Mouse (Mus musculus) MEL (cell line): ENCODE data around the gene Lamc3. TPM values are rescaled to one million over a fixed set of nuclear protein-coding genes. Genes with fewer than 3 reads are reported as not detected.

Source experiments
- DNase-seq: peaks from one replicate; pipeline ENCODE4 v3.0.0; 2011; ENCODE audit warnings: low read depth, low spot score
- H3K27ac ChIP-seq: 2 replicates; pipeline ENCODE4 v1.5.1; 2012; ENCODE audit warnings: low read depth, mild to moderate bottlenecking, control low read depth, low read length, moderate library complexity; ENCODE audit not compliant: control insufficient read depth
- H3K27me3 ChIP-seq, 2 experiments: fragments of 150-350 bp in 1 of 2; sonication (generic) in 1 of 2; 2 replicates each; pipeline ENCODE4 v1.6.1; 2012; ENCODE audit warnings: low read length in 2 of 2, mild to moderate bottlenecking in 2 of 2, improper control_type of control experiment in 1 of 2, moderate library complexity in 1 of 2; ENCODE audit not compliant: insufficient read depth in 2 of 2, control insufficient read depth in 1 of 2
- H3K36me3 ChIP-seq, 2 experiments: 2 replicates each; pipeline ENCODE4 v1.6.1; 2012 to 2014; ENCODE audit warnings: low read length in 2 of 2, improper control_type of control experiment in 1 of 2, inconsistent platforms in 1 of 2, mild to moderate bottlenecking in 1 of 2; ENCODE audit not compliant: insufficient read depth in 2 of 2, control insufficient read depth in 1 of 2
- H3K4me1 ChIP-seq, 2 experiments: fragments of 150-350 bp in 1 of 2; sonication (generic) in 1 of 2; 2 replicates each; pipeline ENCODE4 v1.6.1; 2012; ENCODE audit warnings: low read length in 2 of 2, improper control_type of control experiment in 1 of 2, mild to moderate bottlenecking in 1 of 2; ENCODE audit not compliant: insufficient read depth in 2 of 2, control insufficient read depth in 1 of 2
- H3K4me3 ChIP-seq, 2 experiments: fragments of 150-350 bp in 1 of 2; sonication (generic) in 1 of 2; 2 replicates each; pipeline ENCODE4 v1.5.1; 2012; ENCODE audit warnings: low read depth in 2 of 2, low read length in 2 of 2, mild to moderate bottlenecking in 2 of 2, moderate library complexity in 2 of 2, control low read depth in 1 of 2, improper control_type of control experiment in 1 of 2; ENCODE audit not compliant: control insufficient read depth in 1 of 2, insufficient read depth in 1 of 2
- H3K79me2 ChIP-seq: 2 replicates; pipeline ENCODE4 v1.6.1; 2012; ENCODE audit warnings: mild to moderate bottlenecking, low read length, moderate library complexity; ENCODE audit not compliant: control insufficient read depth, poor library complexity, insufficient read depth
- H3K9ac ChIP-seq: 2 replicates; pipeline ENCODE4 v1.6.1; 2012; ENCODE audit warnings: low read depth, mild to moderate bottlenecking, control low read depth, low read length, moderate library complexity; ENCODE audit not compliant: control insufficient read depth, poor library complexity, severe bottlenecking
- H3K9me3 ChIP-seq: fragments of 150-350 bp; sonication (generic); replicated peaks from 2 replicates; pipeline ENCODE4 v1.6.1; 2012; ENCODE audit warnings: mild to moderate bottlenecking, low read length, improper control_type of control experiment, moderate library complexity; ENCODE audit not compliant: insufficient read depth
- CTCF ChIP-seq, 3 experiments: IDR thresholded peaks in 2 of 3; conservative IDR thresholded peaks in 1 of 3; 2 replicates each; pipeline ENCODE4 v1.5.1; 2011 to 2012; ENCODE audit warnings: low read length in 3 of 3, low read depth in 2 of 3, mild to moderate bottlenecking in 2 of 3, improper control_type of control experiment in 1 of 3, inconsistent platforms in 1 of 3, mixed read lengths in 1 of 3, moderate library complexity in 1 of 3; ENCODE audit not compliant: control insufficient read depth in 1 of 3, insufficient read depth in 1 of 3, poor library complexity in 1 of 3, severe bottlenecking in 1 of 3
- E2F4 ChIP-seq: IDR thresholded peaks from 2 replicates; pipeline ENCODE4 v1.6.1; 2011; ENCODE audit warnings: low read depth, low read length, improper control_type of control experiment, borderline replicate concordance
- EP300 ChIP-seq, 2 experiments: IDR thresholded peaks; 2 replicates each; pipeline ENCODE4 v1.6.1; 2011; ENCODE audit warnings: improper control_type of control experiment in 2 of 2, low read length in 2 of 2, low read depth in 1 of 2, mild to moderate bottlenecking in 1 of 2
- ETS1 ChIP-seq: IDR thresholded peaks from 2 replicates; pipeline ENCODE4 v1.6.1; 2012; ENCODE audit warnings: low read depth, mild to moderate bottlenecking, inconsistent platforms, low read length, improper control_type of control experiment, moderate library complexity
- GABPA ChIP-seq: IDR thresholded peaks from 2 replicates; pipeline ENCODE4 v1.6.1; 2012; ENCODE audit warnings: low read depth, mild to moderate bottlenecking, inconsistent platforms, low read length, improper control_type of control experiment, moderate library complexity
- GATA1 ChIP-seq: IDR thresholded peaks from 2 replicates; pipeline ENCODE4 v1.6.1; 2011; ENCODE audit warnings: low read depth, low read length, improper control_type of control experiment
- HCFC1 ChIP-seq: IDR thresholded peaks from 2 replicates; pipeline ENCODE4 v1.6.1; 2012; ENCODE audit warnings: low read depth, mild to moderate bottlenecking, inconsistent platforms, low read length, improper control_type of control experiment, moderate library complexity
- MAX ChIP-seq: IDR thresholded peaks from 2 replicates; pipeline ENCODE4 v1.6.1; 2011; ENCODE audit warnings: low read length, improper control_type of control experiment
- MAZ ChIP-seq: IDR thresholded peaks from 2 replicates; pipeline ENCODE4 v1.6.1; 2012; ENCODE audit warnings: low read depth, mild to moderate bottlenecking, inconsistent platforms, low read length, improper control_type of control experiment
- MXI1 ChIP-seq: IDR thresholded peaks from 2 replicates; pipeline ENCODE4 v1.6.1; 2011; ENCODE audit warnings: mild to moderate bottlenecking, low read depth, low read length, improper control_type of control experiment
- MYB ChIP-seq: IDR thresholded peaks from 2 replicates; pipeline ENCODE4 v1.6.1; 2011; ENCODE audit warnings: mild to moderate bottlenecking, low read depth, low read length, improper control_type of control experiment
- MYC ChIP-seq: IDR thresholded peaks from 2 replicates; pipeline ENCODE4 v1.6.1; 2011; ENCODE audit warnings: low read depth, mild to moderate bottlenecking, low read length, improper control_type of control experiment, moderate library complexity
- NELFE ChIP-seq: IDR thresholded peaks from 2 replicates; pipeline ENCODE4 v1.6.1; 2011; ENCODE audit warnings: low read depth, low read length, improper control_type of control experiment
- NRF1 ChIP-seq: IDR thresholded peaks from 2 replicates; pipeline ENCODE4 v1.6.1; 2014; ENCODE audit warnings: low read depth, mild to moderate bottlenecking, inconsistent platforms, low read length, improper control_type of control experiment, moderate library complexity; ENCODE audit not compliant: poor library complexity, insufficient read depth, severe bottlenecking
- POLR2A ChIP-seq, 2 experiments: IDR thresholded peaks; 2 replicates each; pipeline ENCODE4 v1.6.1; 2011 to 2012; ENCODE audit warnings: low read length in 2 of 2, mild to moderate bottlenecking in 2 of 2, control low read depth in 1 of 2, improper control_type of control experiment in 1 of 2, low read depth in 1 of 2, moderate library complexity in 1 of 2; ENCODE audit not compliant: control insufficient read depth in 1 of 2, insufficient read depth in 1 of 2, poor library complexity in 1 of 2
- SIN3A ChIP-seq: IDR thresholded peaks from 2 replicates; pipeline ENCODE4 v1.6.1; 2012; ENCODE audit warnings: low read length, improper control_type of control experiment, inconsistent platforms
- TAL1 ChIP-seq: IDR thresholded peaks from 2 replicates; pipeline ENCODE4 v1.6.1; 2012; ENCODE audit warnings: mild to moderate bottlenecking, inconsistent platforms, low read length, moderate library complexity, mixed read lengths
- ZMIZ1 ChIP-seq: IDR thresholded peaks from 2 replicates; pipeline ENCODE4 v1.6.1; 2012; ENCODE audit warnings: low read depth, mild to moderate bottlenecking, inconsistent platforms, low read length, improper control_type of control experiment, moderate library complexity
- ZNF384 ChIP-seq: IDR thresholded peaks from 2 replicates; pipeline ENCODE4 v1.6.1; 2012; ENCODE audit warnings: low read depth, mild to moderate bottlenecking, inconsistent platforms, low read length, improper control_type of control experiment
- polyA plus RNA-seq, 2 experiments: library from polyadenylated mRNA; stranded (reverse) in 1 of 2; unstranded in 1 of 2; fragments of >175 nt in 1 of 2; fragments of >200 nt in 1 of 2; gene quantifications; 2 replicates each; pipeline versions ENCODE4 v1.2.1 to v1.2.4; 2012; ENCODE audit warnings: low replicate concordance in 2 of 2, low read depth in 1 of 2; ENCODE audit not compliant: insufficient read length in 2 of 2, insufficient read depth in 1 of 2, missing spikeins in 1 of 2
- total RNA-seq: library from RNA; depleted of rRNA; stranded (reverse); fragments of 300-350 nt; gene quantifications from 2 replicates; pipeline ENCODE4 v1.2.3, GENCODE M21; 2012

The Lamc3 gene
- total and polyA plus RNA-seq, 3 experiments, result not detected

DNA sequence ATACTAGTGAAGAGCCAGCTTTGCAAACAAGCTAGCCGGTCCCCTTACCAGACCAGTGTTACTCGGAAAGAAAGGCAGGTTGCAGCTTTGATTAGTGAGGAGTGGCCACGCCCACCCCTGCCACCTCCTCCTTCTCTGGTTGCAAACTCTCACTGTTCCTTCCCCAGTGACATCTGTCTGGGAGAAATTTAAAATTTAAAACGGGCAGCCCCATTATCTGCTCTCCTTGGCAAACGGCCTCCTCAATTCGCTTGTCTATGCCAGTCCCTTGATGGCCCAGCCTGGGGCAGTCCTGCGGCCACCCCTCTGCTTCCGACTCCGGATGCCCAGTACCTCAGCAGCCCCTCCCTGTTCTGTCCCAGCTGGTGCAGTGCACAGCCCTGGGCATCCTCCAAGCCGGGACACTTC is 42.4 kb upstream of the Lamc3 start:
- no peak for TF ChIP-seq HCFC1
- no peak for TF ChIP-seq POLR2A (IDR thresholded peaks at IDR 0.05; ENCODE audit: control insufficient read depth in 1 of 2, insufficient read depth in 1 of 2, low read depth in 1 of 2, low read length in 2 of 2, poor library complexity in 1 of 2)
- TF ChIP-seq ZNF384, result no peak
- no peaks in the 10 kb centered on the region for H3K9me3 ChIP-seq
- no peaks in the 10 kb centered on the region; a peak in 1 of 4 replicates for H3K27me3 ChIP-seq
- no peak for DNase-seq
- no peak overlapping the region for H3K9ac ChIP-seq
- no peaks in the 10 kb centered on the region for H3K36me3 ChIP-seq
- no peak overlapping the region for H3K27ac ChIP-seq
- no peak overlapping the region for H3K4me3 ChIP-seq
- H3K4me1 ChIP-seq, result no peaks in the 10 kb centered on the region
- H3K79me2 ChIP-seq, result no peaks in the 10 kb centered on the region

DNA sequence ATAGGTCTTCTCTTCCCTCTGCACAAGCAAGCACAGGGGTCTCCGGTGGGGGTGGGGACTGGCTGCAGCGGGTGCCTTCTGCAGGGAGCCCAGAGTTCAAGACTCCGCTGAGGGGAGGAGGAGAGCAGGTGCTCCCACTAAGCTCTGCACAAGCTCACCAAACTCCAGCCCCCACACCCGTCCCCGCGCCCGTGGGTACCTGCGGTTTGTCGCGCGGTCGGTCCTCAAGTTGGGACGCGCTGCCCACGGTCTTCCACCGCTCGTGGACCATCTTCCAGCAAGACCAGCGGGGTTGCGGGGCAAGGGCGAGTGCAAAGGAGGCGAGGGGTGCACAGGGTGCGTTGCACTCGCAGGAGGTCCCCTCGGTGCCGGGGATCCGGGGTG is 41.6 kb upstream of the Lamc3 start:
- Histone ChIP-seq H3K9me3 (no peaks in the 10 kb centered on the region), H3K79me2 (no peaks in the 10 kb centered on the region), H3K4me1 (no peaks in the 10 kb centered on the region), H3K27ac (no peak overlapping the region), H3K36me3 (no peaks in the 10 kb centered on the region), H3K9ac (no peak overlapping the region), H3K27me3 (no peaks in the 10 kb centered on the region), H3K4me3 (no peak overlapping the region)
- DNase-seq, result no peak
- TF ChIP-seq E2F4 (no peak), TAL1 (no peak), MYC (no peak), EP300 (IDR thresholded peaks at IDR 0.05; ENCODE audit: low read depth in 1 of 2, low read length in 2 of 2) (no peak), ETS1 (no peak), GATA1 (no peak), SIN3A (no peak), MAX (no peak), NELFE (no peak), MAZ (no peak), MXI1 (no peak), ZMIZ1 (no peak), GABPA (no peak), NRF1 (no peak), CTCF (IDR thresholded peaks at IDR 0.05 in 2 of 3, conservative IDR thresholded peaks at IDR 0.05 in 1 of 3; ENCODE audit: control insufficient read depth in 1 of 3, insufficient read depth in 1 of 3, low read depth in 2 of 3, low read length in 3 of 3, poor library complexity in 1 of 3, severe bottlenecking in 1 of 3) (no peak), MYB (no peak)
